In genomic region chr14:60727130-60727529, GRCm38 (mm10) we compare ENCODE assay signal across 13 mouse cellular contexts. TPM values are rescaled to one million over a fixed set of nuclear protein-coding genes. Genes with fewer than 3 reads are reported as not detected.
DNase-seq lines count a peak whose midpoint lies in the region; ATAC-seq and TF ChIP-seq lines count a peak whose summit lies in the region.
"Had no signal": no experiment of that assay in that cellular context is flagged by ENCODE, and none has a peak within 500 bp of the region (broad histone marks: within the 10 kb centered on the region; RNA-seq: fewer than 3 reads in every experiment).

No protein-coding gene starts in this region.

- peaks cover 28% of the 10 kb centered on the region for H3K4me1 ChIP-seq in heart, embryonic 15.5 days (replicated peaks)
- H3K4me1 ChIP-seq in lung, postnatal 0 days (ENCODE audit: insufficient read depth, low read depth, low read length) = no peaks in the 10 kb centered on the region
- peaks cover 0 to 4% of the 10 kb centered on the region in 2 experiments; a peak in 1 of 4 replicates for H3K4me1 ChIP-seq in MEL (ENCODE audit: control insufficient read depth in 1 of 2, insufficient read depth in 2 of 2, low read length in 2 of 2)
- peaks cover 27% of the 10 kb centered on the region for H3K4me1 ChIP-seq in limb, embryonic 13.5 days

- no peaks in the 10 kb centered on the region for H3K79me2 ChIP-seq in MEL (ENCODE audit: control insufficient read depth, insufficient read depth, low read length, poor library complexity)

- no peaks in the 10 kb centered on the region for H3K36me3 ChIP-seq in heart, embryonic 15.5 days
- no peaks in the 10 kb centered on the region for H3K36me3 ChIP-seq in lung, postnatal 0 days (ENCODE audit: insufficient read depth, low read length)
- H3K36me3 ChIP-seq in MEL (ENCODE audit: control insufficient read depth in 1 of 2, insufficient read depth in 2 of 2, low read length in 2 of 2) = peaks cover 0 to 9% of the 10 kb centered on the region in 2 experiments; a peak in 2 of 4 replicates
- no peaks in the 10 kb centered on the region for H3K36me3 ChIP-seq in limb, embryonic 13.5 days

- no peaks in the 10 kb centered on the region for H3K9me3 ChIP-seq in heart, embryonic 15.5 days (replicated peaks)
- H3K9me3 ChIP-seq in lung, postnatal 0 days (ENCODE audit: low read length) = no peaks in the 10 kb centered on the region
- H3K9me3 ChIP-seq in MEL (replicated peaks; ENCODE audit: insufficient read depth, low read length) = no peaks in the 10 kb centered on the region
- peaks cover 4% of the 10 kb centered on the region; the same call in 1 of the 2 replicates for H3K9me3 ChIP-seq in limb, embryonic 13.5 days

- TF ChIP-seq EP300 in lung, postnatal 0 days (IDR thresholded peaks at IDR 0.05) = no peak
- no peak for TF ChIP-seq EP300 in MEL (IDR thresholded peaks at IDR 0.05; ENCODE audit: low read depth in 1 of 2, low read length in 2 of 2)

- no peaks in the 10 kb centered on the region for H3K27me3 ChIP-seq in heart, embryonic 15.5 days
- H3K27me3 ChIP-seq in lung, postnatal 0 days (replicated peaks; ENCODE audit: insufficient read depth, low read length) = no peaks in the 10 kb centered on the region
- no peaks in the 10 kb centered on the region for H3K27me3 ChIP-seq in MEL (ENCODE audit: control insufficient read depth in 1 of 2, insufficient read depth in 2 of 2, low read length in 2 of 2)
- no peaks in the 10 kb centered on the region for H3K27me3 ChIP-seq in limb, embryonic 13.5 days
- H3K27me3 ChIP-seq: CH12.LX had no signal

- no peak for TF ChIP-seq CTCF in lung, postnatal 0 days (IDR thresholded peaks at IDR 0.05)
- no peak for TF ChIP-seq CTCF in MEL (IDR thresholded peaks at IDR 0.05 in 2 of 3, conservative IDR thresholded peaks at IDR 0.05 in 1 of 3; ENCODE audit: control insufficient read depth in 1 of 3, insufficient read depth in 1 of 3, low read depth in 2 of 3, low read length in 3 of 3, poor library complexity in 1 of 3, severe bottlenecking in 1 of 3)

- H3K4me3 ChIP-seq in heart, embryonic 15.5 days = no peak overlapping the region
- no peak overlapping the region for H3K4me3 ChIP-seq in lung, postnatal 0 days (ENCODE audit: low read depth, low read length)
- H3K4me3 ChIP-seq in MEL (ENCODE audit: control insufficient read depth in 1 of 2, insufficient read depth in 1 of 2, low read depth in 2 of 2, low read length in 2 of 2) = no peak overlapping the region
- H3K4me3 ChIP-seq in limb, embryonic 13.5 days = no peak overlapping the region

- 49% methylated on average over 4 of the region's 4 CpGs for WGBS in heart, embryonic 15.5 days
- 59% methylated on average over 4 of the region's 4 CpGs for WGBS in lung, postnatal 0 days
- WGBS in limb, embryonic 13.5 days = 41% methylated on average over 4 of the region's 4 CpGs

- TF ChIP-seq RAD21 in MEL (IDR thresholded peaks at IDR 0.05; ENCODE audit: low read depth, low read length) = no peak

- no peak overlapping the region for H3K9ac ChIP-seq in heart, embryonic 15.5 days
- no peak overlapping the region for H3K9ac ChIP-seq in lung, postnatal 0 days (replicated peaks; ENCODE audit: low read depth)
- H3K9ac ChIP-seq in MEL (ENCODE audit: control insufficient read depth, low read depth, low read length, poor library complexity, severe bottlenecking) = no peak overlapping the region
- H3K9ac ChIP-seq in limb, embryonic 13.5 days = 0 out of 2 replicates have a peak overlapping the region, but pooled peaks have one; percentile 39
- H3K9ac ChIP-seq: forebrain, postnatal 0 days had no signal

- H3K4me2 ChIP-seq in heart, embryonic 15.5 days = no peak overlapping the region
- no peak overlapping the region for H3K4me2 ChIP-seq in lung, postnatal 0 days (replicated peaks; ENCODE audit: low read depth, low read length)
- H3K4me2 ChIP-seq in limb, embryonic 13.5 days (replicated peaks) = no peak overlapping the region

- ATAC-seq in heart, embryonic 15.5 days (replicated peaks; ENCODE audit: insufficient number of reproducible peaks, insufficient read depth, low FRiP score, low read depth) = 0 out of 2 replicates have a peak, but pooled peaks have one; percentile 33
- peak; percentile 25; the same call in 1 of the 2 replicates for ATAC-seq in lung, postnatal 0 days
- no peak for ATAC-seq in limb, embryonic 13.5 days (ENCODE audit: low FRiP score, low read depth)
- ATAC-seq: forebrain, postnatal 0 days had no signal

- DNase-seq in heart, adult 18-20 months = no peak
- no peak for DNase-seq in lung, postnatal 0 days (ENCODE audit: low spot score)
- DNase-seq in lung, postnatal 36 days = no peak
- DNase-seq in MEL (ENCODE audit: low read depth, low spot score) = peak; percentile 13
- DNase-seq in left cerebral cortex, adult 18-20 months (ENCODE audit: low spot score in 2 of 2) = no peak
- DNase-seq in left cerebral cortex, postnatal 4 days = no peak
- DNase-seq: cerebellum, adult 9-11 months; forebrain, postnatal 0 days; heart, postnatal 36 days; lung, adult 18-20 months had no signal

- peak overlapping the region; percentile 40; the same call in 1 of the 2 replicates for H3K27ac ChIP-seq in heart, embryonic 15.5 days
- no peak overlapping the region for H3K27ac ChIP-seq in lung, postnatal 0 days (ENCODE audit: low read length)
- no peak overlapping the region for H3K27ac ChIP-seq in MEL (ENCODE audit: control insufficient read depth, low read depth, low read length)
- H3K27ac ChIP-seq in limb, embryonic 13.5 days = no peak overlapping the region; the same call in 1 of the 2 replicates

- no peak for TF ChIP-seq POLR2A in MEL (IDR thresholded peaks at IDR 0.05; ENCODE audit: control insufficient read depth in 1 of 2, insufficient read depth in 1 of 2, low read depth in 1 of 2, low read length in 2 of 2, poor library complexity in 1 of 2)

- intact Hi-C loops in left cerebral cortex, postnatal 4 days (cut with DNase I) = no loop called here

TF ChIP-seq in MEL, 35 proteins besides CTCF, POLR2A, EP300 and RAD21:
- TF ChIP-seq ETS1 (IDR thresholded peaks at IDR 0.05; ENCODE audit: low read depth, low read length) (no peak), TAL1 (IDR thresholded peaks at IDR 0.05; ENCODE audit: low read length) (no peak), USF1 (IDR thresholded peaks at IDR 0.05; ENCODE audit: low read depth, low read length) (no peak)

RNA-seq across cellular contexts. Expression of gene C1qtnf9, which starts 40.8 kb away (rescaled TPM):
- polyA plus RNA-seq in heart, embryonic 15.5 days (2015; fragmentation: Nextera tagmentation; extraction: Ambion mirVana) = 2.3 and 2.4 TPM in 2 replicates
- 10 to 100 TPM; 42.7 to 47.8 TPM for total RNA-seq in heart, adult 18-20 months (2021)
- 0.45 and 0.77 TPM in 2 replicates for polyA plus RNA-seq in lung, postnatal 0 days (2015; fragmentation: Nextera tagmentation; extraction: Ambion mirVana)
- not detected in 2 replicates for total RNA-seq in MEL (2012; rRNA removed)
- not detected for polyA plus RNA-seq in MEL (2012; ENCODE audit: insufficient read depth in 1 of 2, insufficient read length in 2 of 2, low read depth in 1 of 2, low replicate concordance in 2 of 2, missing spikeins in 1 of 2)
- 1.5 and 1.6 TPM in 2 replicates for polyA plus RNA-seq in limb, embryonic 13.5 days (2015; fragmentation: Nextera tagmentation; extraction: Ambion mirVana)
- total RNA-seq in left cerebral cortex, adult 18-20 months (2021) = under 1 TPM; 0.28 to 0.37 TPM
- total RNA-seq in left cerebral cortex, postnatal 4 days (2021) = under 1 TPM in 1 of 2 experiments, not detected in 1; 0.20 TPM
- total RNA-seq: CH12.LX; forebrain, postnatal 0 days had no signal
- polyA plus RNA-seq: forebrain, postnatal 0 days had no signal

RNA-seq across cellular contexts. Expression of gene Mipep, which starts 57.2 kb away (rescaled TPM):
- 29.2 TPM in 2 replicates for polyA plus RNA-seq in heart, embryonic 15.5 days (2015; fragmentation: Nextera tagmentation; extraction: Ambion mirVana)
- 10 to 100 TPM; 70.0 to 75.1 TPM for total RNA-seq in heart, adult 18-20 months (2021)
- 7.7 and 9.9 TPM in 2 replicates for polyA plus RNA-seq in lung, postnatal 0 days (2015; fragmentation: Nextera tagmentation; extraction: Ambion mirVana)
- total RNA-seq in MEL (2012; rRNA removed) = 19.1 and 21.1 TPM in 2 replicates
- polyA plus RNA-seq in MEL (2012; ENCODE audit: insufficient read depth in 1 of 2, insufficient read length in 2 of 2, low read depth in 1 of 2, low replicate concordance in 2 of 2, missing spikeins in 1 of 2) = 10 to 100 TPM in 1 of 2 experiments, not detected in 1; 26.4 TPM
- 18.4 and 19.0 TPM in 2 replicates for polyA plus RNA-seq in limb, embryonic 13.5 days (2015; fragmentation: Nextera tagmentation; extraction: Ambion mirVana)
- 10 to 100 TPM; 25.9 TPM for total RNA-seq in left cerebral cortex, adult 18-20 months (2021)
- 10 to 100 TPM; 23.3 to 25.3 TPM for total RNA-seq in left cerebral cortex, postnatal 4 days (2021)

Comparison
In these comparisons a context has a peak if more than half of its experiments do, and no peak if none do; other contexts are left out.
1. RNA of gene C1qtnf9, which starts 40.8 kb away (total RNA-seq): 42.7 to 47.8 TPM in heart, adult 18-20 months; 0.28 to 0.37 TPM in left cerebral cortex, adult 18-20 months, 0.20 TPM in left cerebral cortex, postnatal 4 days and not detected in MEL; every median in the first group is over 10 times any median in the second.